Mouse (Mus musculus) hindbrain, embryonic 13.5 days (tissue): ENCODE measurements at regions not wholly inside any gene's neighbourhood (a gene's known extent, or its start where the extent isn't known, plus 50 kb on each side); places are given as distances from the start of the nearest gene placed in this dataset.

Experiments used
- ATAC-seq: fragments of 200-750 bp; cut with Nextera tagmentation; 2 replicates; pipeline ENCODE4 v1.8.0; 2017; ENCODE audit warnings: moderate TSS enrichment; ENCODE audit not compliant: low FRiP score
- H3K27ac ChIP-seq: fragments of 300-500 bp; sonication (generic); 2 replicates; pipeline ENCODE4 v1.5.1; 2015; ENCODE audit warnings: inconsistent platforms, mild to moderate bottlenecking, moderate library complexity
- H3K27me3 ChIP-seq: fragments of 300-500 bp; sonication (generic); 2 replicates; pipeline ENCODE4 v1.6.1; 2015; ENCODE audit warnings: mild to moderate bottlenecking, inconsistent platforms
- H3K36me3 ChIP-seq: fragments of 300-500 bp; sonication (generic); 2 replicates; pipeline ENCODE4 v1.6.1; 2015; ENCODE audit warnings: mild to moderate bottlenecking, inconsistent platforms
- H3K4me1 ChIP-seq: fragments of 300-500 bp; sonication (generic); replicated peaks from 2 replicates; pipeline ENCODE4 v1.6.1; 2015; ENCODE audit warnings: inconsistent platforms
- H3K4me2 ChIP-seq: fragments of 300-500 bp; sonication (generic); 2 replicates; pipeline ENCODE4 v1.6.1; 2015; ENCODE audit warnings: inconsistent platforms, mild to moderate bottlenecking, moderate library complexity
- H3K4me3 ChIP-seq: fragments of 300-500 bp; sonication (generic); 2 replicates; pipeline ENCODE4 v1.5.1; 2015; ENCODE audit warnings: mild to moderate bottlenecking, inconsistent platforms
- H3K9ac ChIP-seq: fragments of 300-500 bp; sonication (generic); 2 replicates; pipeline ENCODE4 v1.6.1; 2015; ENCODE audit warnings: mild to moderate bottlenecking, inconsistent platforms
- H3K9me3 ChIP-seq: fragments of 300-500 bp; sonication (generic); 2 replicates; pipeline ENCODE4 v1.6.1; 2016; ENCODE audit warnings: inconsistent platforms
- WGBS: fragments of 180-500 bp; shearing (Covaris S2); methylation state at CpG from one replicate; pipeline ENCODE4 v1.1.7; 2015; 5-methylcytosine and 5-hydroxymethylcytosine counted together

- Histone ChIP-seq H3K4me2 (no peak overlapping the region), H3K9me3 (no peaks in the 10 kb centered on the region), H3K36me3 (no peaks in the 10 kb centered on the region), H3K4me3 (no peak overlapping the region), H3K27ac (no peak overlapping the region), H3K27me3 (no peaks in the 10 kb centered on the region), H3K4me1 (no peaks in the 10 kb centered on the region), H3K9ac (no peak overlapping the region)
- WGBS = 86% methylated on average over 7 of the region's 7 CpGs
- ATAC-seq = no peak
Measured at GRCm38 (mm10) chr15:36660986-36661385, 346.6 kb downstream of the Zfp706 start.
